Mouse (Mus musculus): Measurements from ENCODE around the gene Kif26b.

Kif26b gene

DNA sequence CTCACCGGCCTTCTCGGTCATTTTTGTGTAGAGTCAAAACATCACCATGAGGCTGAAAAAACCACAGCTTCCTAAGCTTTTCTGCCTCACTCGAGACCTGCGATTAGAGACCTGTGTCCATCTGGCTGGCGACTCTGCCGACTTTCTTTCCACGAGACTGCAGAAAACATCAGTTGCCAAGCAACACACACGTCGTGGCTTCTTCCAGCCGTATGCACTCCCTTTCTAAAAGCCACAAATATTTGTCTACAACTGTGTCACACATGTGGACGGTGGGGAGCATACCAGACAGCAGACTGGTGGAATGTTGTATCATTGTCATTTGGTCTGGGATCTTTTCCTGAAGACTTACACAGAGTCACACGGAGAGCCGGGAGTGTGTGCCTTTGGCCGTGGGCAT, 382.0 kb downstream of the Kif26b start:
- peak; percentile 15 for DNase-seq (ENCODE audit: low read depth, low spot score)

DNA sequence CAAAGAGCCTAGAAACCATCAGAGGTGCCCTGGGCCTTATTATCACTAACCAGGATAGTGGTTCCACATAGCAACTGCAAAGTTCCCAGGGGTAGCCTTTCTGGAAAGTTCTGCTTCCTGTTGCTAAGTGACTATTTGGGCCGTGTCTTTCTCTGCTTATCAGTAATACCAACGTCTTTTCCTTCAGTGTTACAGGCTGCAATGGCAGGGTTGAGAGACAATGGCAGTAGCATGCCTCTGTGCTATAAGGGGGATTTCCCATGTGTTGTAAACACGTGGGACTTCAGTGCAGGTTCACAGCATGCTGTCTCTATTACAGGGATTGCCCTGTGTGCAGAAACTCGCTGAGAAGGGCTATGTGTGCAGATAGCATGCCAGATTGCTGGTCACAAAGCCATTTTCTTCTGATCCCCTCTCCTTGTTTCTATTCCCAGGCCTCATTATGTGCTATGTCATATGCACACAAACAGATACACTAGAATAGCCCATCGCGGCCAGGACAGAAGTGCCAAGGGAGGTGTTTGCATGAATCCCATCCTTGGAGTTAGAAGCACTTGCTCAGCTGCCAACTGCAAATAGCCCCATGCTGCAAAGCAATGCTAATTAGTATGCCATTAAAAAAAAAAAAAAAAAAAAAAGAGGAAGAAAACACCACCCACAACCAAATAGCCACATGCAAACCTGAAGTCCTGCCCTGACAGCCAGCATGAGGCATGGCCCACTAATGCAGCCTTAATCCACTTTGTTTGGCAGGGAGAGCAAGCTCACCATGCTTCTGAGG, 384.2 kb downstream of the Kif26b start:
- no peak for DNase-seq (ENCODE audit: low read depth, low spot score)

DNA sequence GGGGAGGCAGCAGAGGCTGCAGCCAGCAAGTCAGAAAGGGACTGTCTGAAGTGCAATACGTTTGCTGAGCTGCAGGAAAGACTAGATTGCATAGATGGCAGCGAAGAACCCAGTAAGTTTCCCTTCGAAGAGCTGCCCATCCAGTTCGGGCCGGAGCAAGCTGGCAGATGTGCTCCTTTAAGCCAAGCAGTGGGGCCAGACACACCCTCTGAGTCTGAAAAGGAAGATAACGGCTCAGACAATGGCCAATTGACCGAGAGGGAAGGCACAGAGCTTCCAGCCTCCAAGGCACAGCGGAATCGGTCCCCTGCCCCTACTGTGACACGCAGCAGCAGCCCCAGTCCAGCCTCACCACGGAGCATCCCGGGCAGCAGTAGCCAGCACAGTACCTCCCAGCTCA, 386.1 kb downstream of the Kif26b start:
- DNase-seq (ENCODE audit: low read depth, low spot score), result no peak

DNA sequence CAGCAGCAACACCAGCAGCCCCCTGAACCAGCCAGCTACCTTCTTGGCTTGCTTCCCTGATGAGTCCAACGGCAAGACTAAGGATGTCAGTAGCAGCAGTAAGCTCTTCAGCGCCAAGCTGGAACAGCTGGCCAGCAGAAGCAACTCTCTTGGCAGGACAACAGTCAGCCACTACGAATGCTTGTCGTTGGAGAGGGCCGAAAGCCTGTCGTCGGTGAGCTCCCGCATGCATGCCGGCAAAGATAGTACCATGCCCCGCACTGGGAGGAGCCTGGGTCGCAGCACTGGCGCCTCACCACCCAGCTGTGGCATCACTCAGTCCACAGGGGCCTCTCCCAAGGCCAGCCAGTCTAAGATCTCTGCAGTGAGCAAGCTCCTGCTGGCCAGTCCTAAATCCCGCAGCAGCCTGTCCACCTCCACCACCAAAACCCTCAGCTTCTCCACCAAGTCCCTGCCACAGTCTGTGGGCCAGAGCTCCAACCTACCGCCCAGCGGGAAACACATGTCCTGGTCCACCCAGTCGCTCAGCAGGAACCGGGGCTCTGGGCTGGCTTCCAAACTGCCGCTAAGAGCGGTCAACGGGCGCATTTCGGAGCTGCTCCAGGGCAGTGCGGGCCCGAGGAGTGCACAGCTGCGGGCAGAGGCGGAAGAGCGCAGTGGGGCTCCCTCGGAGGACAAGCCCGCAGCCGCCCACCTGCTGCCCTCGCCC, 388.4 kb downstream of the Kif26b start:
- no peak for DNase-seq (ENCODE audit: low read depth, low spot score)

DNA sequence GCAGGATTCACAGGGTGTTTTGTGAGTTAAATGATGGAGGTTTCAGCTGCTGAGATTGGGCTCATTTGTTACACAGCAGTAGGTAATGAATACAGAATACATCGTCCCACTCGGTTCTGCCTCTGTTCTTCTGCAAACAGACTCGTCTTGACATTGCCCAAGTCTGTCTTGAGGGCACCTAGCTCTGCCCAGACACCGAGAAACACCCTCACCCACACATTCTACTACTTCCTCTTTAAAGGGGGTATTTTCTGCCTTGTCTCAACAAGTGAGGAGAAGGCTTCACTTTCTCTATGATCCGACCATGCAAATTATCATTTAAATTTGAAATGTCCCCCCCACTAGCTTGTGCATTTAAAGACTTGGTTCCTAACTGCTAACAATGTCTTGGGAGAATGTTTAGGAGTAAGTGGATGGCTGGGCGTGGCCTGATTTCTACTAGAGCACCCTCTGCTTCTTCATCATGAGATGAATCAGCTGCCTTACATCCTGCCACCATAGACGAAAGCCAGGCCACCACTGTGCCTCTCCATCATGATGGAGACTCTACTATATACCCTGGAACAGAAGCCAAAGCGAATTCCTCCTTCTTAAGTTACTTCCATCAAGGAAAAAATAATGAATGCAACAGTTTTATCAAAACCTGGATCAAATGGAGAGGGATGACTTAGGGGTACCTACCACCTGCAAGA, 395.7 kb downstream of the Kif26b start:
- DNase-seq (ENCODE audit: low read depth, low spot score), result no peak

DNA sequence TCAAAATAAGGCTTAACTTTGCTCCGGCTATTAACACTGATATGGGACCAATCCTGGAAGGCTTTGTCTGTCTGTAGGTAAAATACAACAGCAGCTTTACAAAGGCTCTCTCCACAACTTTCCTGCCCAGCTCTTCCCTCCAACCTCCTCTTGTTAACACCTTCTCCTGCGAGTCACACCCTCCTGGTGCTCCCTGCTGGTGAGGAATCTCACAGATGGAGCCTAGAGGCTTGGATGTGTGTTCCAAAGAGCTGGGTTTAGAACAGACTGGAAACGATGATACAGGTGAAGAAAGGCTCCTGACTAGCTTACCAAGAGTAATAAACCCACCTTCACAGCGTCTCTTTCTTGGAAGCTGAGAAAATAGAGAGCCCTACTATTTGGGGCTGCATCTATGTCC, 400.6 kb downstream of the Kif26b start:
- no peak for DNase-seq (ENCODE audit: low read depth, low spot score)

DNA sequence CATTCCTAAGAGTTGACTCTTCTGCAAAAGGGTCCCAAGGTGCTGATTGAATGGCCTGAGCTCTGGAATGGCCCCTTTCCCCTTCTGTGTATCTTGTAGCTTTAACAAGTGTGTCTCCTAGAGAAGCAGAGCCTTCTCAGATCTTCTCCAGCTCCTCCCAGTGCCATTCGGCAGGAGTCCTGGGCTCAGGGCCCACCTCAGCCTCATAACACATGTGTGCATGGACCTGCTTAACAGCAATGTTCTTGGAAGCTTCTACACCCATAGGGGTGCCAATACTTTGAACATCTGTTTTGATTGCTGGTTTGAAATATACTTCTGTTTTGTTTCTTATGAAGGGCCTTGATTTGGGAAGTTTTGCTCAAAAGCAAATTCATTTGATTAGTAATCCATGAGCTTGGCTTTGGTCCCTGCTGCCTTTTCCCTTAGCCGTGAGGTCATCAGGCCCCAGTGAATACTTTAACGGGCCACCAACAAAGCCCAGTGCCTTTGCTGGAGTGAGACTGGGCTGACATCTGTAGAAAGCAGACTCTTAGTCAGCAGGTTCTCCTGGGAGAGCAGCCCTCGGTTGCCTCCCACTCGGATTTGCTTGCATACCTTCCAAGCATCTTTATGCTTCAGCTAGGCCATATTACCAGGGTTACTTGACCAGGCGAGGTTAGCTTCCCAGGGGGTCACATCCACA, 405.2 kb downstream of the Kif26b start:
- DNase-seq (ENCODE audit: low read depth, low spot score), result no peak

DNA sequence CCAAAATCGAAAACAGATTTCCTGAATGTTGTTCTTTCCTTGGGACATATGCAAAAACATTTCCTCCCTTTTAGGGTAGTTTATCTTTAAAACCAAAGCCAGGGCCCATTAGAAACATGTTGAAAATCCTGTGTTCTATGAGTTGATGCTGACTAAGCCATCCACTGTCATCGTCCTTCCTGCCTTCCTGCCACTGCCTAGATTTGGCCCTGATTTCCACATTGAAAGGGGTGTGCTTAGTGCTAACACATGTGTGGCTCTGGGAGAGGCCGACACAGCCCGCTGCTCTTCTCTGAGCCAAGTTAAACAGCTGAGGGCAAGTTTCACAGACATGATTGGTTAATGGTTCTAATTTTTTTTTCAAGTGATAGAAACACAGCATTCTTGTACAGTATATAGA, 407.5 kb downstream of the Kif26b start:
- DNase-seq (ENCODE audit: low read depth, low spot score), result no peak

DNA sequence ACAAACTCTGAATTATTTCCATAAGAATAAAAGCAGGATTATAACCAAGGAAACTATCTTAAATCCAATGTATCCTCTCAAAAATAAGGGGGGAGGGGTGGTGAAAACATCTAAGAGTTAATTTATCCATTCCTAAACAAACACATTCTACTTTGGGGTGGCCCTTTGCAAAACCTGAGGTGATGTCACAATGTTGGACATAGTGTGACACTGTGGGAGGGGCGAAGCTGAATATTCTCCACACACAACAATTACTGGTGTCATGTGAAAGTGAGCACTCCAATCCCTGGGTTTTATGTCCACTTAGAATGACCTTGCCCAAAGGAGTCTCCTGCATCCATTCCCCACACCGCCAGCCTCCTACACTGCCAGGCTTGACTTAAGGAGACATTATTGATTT, 408.1 kb downstream of the Kif26b start:
- DNase-seq (ENCODE audit: low read depth, low spot score), result no peak

DNA sequence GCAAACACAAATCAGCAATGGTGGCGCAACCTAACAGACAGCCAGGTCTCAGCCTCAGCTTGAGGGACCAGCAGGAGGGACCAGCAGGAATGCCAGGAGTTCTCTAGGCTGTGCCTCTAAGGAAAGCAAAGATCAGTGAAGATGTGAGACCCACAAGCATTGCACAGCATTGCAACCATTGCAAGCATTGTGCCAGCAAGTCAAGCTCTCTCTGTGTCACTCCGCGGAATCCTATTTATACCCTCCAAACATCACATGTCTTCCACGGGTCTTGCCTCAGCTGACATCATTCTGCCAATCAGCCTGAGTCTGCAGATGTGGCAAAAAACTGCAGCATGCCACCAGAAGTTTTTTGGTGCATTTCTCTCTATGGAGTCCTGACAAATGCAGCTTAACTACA, 411.4 kb downstream of the Kif26b start:
- no peak for DNase-seq (ENCODE audit: low read depth, low spot score)

DNA sequence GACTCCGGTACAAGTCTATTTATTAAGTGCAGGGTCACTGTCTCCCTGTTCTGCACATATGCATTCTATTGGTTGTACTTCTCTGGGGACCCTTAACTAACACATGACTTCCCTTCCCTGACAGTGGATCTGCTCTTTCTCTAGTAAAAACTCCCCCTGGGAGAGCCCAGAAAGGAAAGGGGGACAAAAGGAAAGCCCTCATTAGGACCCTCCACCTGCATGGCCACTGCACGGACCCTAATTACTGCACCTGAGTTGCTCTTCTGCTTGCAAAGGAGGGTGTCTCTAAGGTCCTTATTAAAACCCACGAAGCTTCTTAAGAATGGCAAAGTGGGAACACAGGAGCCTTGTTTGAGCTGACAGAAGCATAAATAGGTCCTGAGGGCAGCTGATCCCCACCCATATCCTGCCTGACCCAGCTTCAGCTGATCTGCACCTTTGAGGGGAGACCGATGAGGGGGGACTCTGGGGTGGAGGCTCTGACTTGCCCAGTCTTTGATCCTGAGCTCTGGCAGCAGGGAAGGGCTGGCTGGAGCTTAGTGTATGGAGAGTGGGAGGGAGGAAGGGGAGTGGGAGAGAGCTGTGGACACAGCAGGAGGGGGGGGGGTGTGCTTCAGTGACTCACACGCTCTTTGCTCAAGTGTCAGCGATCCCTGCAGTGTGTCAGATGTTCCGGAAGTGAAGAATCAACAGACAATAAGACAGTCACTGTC, 413.5 kb downstream of the Kif26b start:
- no peak for DNase-seq (ENCODE audit: low read depth, low spot score)

DNA sequence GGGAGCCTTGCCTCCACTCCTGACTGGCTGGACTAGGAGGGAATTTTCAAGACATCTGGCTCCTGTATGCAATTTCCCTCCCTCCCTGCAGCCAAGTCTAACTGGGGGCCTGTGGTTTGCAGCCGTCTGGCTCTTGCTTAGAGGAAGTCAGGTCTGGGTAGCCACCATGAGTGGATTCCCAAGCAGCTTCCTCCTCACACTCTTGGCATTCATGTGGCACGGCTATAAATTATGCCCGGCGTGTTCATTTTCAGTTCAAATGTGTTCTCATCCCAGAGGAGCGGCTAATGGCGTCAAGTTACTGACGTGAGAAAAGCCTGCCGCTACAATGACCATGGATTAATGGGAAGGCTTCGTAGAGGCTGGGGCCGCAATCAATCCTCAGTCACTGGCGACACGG, 424.0 kb downstream of the Kif26b start:
- peak; percentile 73 for DNase-seq (ENCODE audit: low read depth, low spot score)

DNA sequence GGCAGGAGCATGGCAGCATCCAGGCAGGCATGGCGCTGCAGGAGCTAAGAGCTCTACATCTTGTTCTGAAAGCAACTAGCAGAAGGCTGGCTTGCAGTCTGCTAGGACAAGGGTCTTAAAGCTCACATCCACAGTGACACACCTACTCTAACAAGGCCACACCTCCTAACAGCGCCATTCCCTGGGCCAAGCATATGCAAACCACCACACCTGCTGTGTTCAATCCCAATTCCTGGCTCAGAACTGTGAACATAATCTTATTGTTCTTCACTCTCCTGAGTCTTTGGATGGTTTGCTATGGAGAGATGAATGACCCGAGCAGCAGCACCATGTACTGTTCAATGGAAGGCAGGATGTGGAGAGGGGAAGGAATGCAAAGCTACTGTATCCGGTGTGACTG, 429.7 kb downstream of the Kif26b start:
- DNase-seq (ENCODE audit: low read depth, low spot score), result no peak

DNA sequence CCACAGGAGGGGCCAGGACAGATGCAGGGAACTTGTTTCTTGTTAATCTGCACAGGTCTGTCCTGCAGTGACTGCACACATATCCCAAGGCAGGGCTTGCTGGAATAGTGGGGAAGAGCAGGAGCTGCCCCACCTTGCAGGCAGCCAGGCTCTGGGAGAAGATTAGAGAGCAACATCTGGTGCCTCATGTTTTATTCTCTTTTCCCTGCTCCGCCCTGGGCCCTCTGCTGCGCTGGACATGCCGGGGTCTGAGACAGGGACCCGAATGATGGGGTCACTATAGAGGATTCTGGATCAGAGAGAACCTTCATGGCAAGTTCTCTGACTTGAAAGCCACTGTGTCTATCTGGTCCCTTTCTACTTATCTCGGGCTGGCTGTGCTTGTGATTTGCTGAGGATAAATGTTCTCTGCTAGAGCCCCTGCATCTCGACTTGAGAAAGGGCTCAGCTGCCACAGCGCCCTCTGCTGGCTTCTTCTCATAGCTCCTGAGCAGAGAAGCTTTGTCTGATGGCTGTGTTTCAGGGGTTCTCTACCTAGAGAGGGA, 431.2 kb downstream of the Kif26b start:
- DNase-seq (ENCODE audit: low read depth, low spot score), result peak; percentile 90

DNA sequence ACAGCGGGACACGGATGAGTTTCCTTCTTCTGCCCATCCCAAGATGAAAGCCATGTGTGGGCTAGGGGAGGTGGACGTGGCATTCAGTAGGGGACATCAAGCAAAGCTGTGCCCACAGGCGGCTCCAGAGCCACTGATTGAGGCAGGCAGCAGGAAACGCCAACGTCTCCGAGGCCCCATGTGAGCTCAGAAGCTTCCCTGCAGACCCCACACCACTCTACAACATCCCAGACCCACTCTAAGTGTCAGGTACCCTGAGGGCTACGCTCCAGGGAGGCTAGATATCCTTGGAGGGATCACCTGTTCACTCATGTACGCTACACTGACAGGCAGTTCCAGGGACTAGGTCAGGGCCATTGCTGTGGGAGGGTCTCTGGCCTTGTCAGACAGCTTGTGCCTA, 432.7 kb downstream of the Kif26b start:
- DNase-seq (ENCODE audit: low read depth, low spot score), result no peak

DNA sequence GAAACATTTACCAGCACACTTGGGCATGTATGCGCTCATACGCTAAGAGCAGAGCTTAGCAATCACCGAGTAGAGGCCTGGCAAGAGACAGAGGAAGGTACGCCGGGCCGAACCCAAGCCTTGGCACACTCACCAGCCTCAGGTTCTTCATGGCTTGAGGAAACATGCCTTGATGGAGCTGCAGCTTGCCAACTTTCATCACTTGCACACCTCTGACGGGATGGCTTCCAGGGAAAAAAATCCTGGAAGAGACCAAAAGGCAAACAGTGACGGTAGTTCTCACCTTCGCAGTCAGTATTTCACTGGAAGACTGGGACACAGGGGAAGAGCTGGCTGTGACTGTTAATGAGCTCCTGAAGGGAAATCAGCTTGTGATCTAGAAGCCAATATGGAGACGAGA, 443.1 kb downstream of the Kif26b start:
- no peak for DNase-seq (ENCODE audit: low read depth, low spot score)

DNA sequence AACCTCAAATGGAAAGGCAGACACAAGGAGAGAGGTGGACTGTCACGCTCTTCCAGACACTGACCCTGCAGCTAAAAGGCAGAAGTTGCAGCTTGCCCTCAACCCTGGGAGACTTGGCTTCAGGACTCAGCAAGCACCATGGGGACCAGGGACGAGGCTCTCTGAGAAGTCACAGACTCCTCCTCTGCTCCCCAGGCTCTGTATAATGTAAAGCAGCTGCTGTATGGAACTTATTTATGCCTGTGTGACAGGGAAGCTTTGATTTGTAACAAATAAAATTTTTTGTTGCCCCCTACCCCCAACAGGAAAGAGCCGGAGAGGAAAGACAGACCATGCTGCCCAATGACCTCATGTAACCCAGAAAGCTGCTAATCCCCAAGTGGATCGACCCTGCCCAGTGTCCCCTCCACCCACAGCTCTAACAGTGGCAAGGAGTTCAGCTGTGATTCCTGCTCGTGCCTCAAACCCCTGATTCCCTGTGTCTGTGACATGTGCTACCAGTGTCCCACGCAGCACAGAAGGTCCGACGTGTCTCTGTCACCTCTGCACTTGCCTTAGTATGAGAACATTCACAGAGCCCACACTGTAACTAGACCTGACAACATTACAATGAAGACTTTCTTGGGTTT, 449.8 kb downstream of the Kif26b start:
- DNase-seq (ENCODE audit: low read depth, low spot score), result no peak

DNA sequence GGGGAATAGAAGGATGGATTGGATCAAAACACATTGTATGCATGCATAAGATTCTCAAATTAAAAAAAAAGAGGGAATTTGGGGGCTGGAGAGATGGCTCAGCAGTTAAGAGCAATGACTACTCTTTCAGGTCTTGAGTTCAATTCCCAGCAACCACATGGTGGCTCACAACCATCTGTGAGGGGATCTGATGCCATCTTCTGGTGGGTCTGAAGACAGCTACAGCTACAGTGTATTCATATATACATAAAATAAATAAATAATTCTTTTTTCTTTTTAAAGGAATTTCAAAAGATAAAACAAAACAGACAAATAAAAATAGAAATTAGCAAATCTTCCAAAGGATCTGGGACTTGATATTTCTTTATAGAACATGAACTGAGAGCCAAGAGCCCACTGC, 451.3 kb downstream of the Kif26b start:
- DNase-seq (ENCODE audit: low read depth, low spot score), result no peak

DNA sequence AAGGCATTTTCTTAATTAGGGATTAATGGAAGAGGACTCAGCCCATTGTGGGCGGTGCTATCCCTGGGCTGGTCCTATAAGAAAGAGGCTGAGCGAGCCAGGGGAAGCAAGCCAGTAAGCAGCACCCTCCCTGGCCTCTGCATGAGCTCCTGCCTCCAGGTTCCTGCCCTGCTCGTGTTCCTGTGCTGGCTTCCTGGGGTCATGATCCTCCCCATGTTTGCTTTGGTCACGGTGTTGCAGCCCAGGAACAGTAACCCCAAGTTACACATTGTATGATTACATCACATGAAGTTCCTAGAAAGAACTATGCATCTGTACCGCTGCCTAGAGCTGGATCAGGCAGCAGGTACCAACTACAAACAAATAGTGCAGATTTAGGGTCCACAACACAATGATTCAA, 452.7 kb downstream of the Kif26b start:
- DNase-seq (ENCODE audit: low read depth, low spot score), result no peak

DNA sequence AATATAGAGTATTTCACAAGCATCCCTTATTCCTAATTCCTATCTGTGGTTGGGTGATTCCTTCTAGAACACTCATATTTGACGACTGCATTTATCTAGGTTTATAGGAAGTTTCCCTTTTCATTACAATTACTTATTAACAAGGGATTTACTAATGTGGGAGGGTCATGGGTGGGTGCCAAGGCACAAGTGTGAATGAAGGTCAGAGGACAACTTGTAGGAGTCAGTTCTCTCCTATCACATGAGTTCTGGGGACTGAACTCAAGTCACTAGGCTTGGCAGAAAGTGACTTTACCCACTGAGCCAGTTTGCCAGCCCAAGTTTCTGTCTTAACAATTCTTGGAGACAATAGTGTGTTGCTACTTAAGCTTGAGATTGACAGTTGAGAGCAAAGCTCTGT, 459.3 kb downstream of the Kif26b start:
- no peak for DNase-seq (ENCODE audit: low read depth, low spot score)

All from mesoderm, embryonic 11.5 days (tissue).